Mouse (Mus musculus) spleen, adult 18-20 months (tissue): ENCODE measurements around the gene Mrps9.

ENCODE experiments used
- DNase-seq, 2 experiments: peaks; one replicate each; pipeline ENCODE4 v3.0.0; 2022; ENCODE audit warnings: mixed read lengths in 2 of 2

Mrps9 gene

DNA sequence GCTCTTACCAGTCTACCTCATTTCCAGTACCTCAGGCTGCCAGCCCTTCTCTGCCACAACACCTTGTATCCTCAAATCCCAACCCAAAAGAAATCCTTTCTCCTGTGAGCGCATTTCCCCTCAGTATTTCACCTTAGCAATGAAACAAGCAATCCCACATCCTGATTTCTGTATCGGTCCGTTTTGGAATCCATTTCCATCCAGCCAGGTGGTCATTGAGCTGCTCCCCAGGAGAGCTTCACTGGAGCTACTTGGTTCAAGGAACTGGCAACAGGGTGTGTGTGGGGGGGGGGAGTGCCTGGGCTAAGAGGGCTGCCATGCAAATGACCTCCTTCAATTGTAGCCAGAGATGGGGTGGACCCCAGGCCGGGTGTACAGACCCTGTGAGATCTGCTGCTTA is 56.1 kb downstream of the Mrps9 start:
- no peak for DNase-seq

DNA sequence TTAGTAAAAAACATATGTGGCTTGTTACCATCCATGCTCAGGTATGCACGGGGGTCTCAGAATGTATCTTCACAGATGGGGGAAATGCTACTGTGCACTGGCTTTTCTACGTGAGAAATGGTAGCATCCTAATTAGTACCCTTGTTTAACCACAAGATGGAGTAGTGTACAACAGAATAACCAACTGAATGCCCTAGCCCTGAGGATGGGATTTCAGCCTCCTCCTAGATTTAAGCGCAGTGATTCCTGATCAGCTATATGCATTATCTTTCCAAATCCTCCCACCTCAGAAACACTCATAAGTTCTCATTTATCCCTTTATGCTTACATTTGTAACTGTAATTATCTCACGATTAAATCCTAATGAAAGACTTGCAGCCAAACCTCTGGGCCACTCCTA is 64.0 kb downstream of the Mrps9 start:
- no peak for DNase-seq

DNA sequence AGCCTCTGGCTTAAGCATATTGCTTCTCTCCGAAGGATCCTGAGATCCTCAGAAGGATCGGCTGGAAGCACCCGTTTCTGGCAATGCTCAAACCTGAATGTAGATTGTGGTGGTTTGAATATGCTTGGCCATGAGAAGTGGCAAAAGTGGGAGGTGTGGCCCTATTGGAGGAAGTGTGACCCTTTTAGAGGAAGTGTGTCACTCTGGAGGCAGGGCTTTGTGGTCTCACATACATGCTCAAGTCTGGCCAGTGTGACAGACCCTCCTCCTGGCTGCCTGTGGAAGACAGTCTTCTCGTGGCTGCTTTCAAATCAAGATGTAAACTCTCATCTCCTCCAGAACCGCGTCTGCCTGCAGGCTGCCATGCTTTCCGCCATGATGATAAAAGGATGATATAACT is 65.7 kb downstream of the Mrps9 start:
- DNase-seq = no peak

DNA sequence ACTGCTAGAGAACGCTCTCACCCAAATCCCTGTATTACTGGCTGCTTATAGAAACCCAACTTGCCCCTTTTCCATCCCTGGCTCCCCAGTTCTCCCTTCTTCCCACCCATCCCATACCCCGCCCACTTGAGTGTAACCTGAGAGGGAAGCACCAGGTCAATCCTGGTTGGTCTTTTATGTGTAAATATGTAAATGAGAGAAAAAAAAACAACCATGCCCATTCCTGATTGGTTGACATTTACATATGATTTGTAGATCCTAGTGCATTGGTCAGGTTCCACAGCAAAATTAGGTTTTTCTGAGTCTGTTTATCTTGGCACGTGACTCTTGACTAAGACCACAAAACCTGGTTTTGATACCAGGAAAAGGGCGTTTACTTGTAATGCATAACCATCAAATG is 66.9 kb downstream of the Mrps9 start:
- DNase-seq = no peak

DNA sequence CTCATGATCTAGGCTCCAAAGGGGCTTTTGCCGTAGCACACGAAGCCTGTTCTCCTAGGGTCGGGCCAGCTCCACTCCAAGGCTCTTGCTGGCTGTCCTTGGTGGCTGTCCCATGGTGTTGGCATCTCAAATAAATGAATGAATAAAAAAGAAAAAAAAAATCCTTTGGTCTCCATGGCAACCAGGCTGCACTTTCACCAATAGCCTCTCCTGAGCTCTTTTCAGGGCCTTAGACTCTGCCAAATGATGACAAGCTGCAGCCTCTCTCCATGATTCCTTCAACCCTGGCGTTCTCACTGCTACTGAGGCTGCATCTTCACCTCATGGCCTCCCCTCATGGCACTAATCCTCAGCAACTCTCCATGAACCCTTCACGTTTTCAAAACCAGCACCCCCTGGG is 72.9 kb downstream of the Mrps9 start:
- DNase-seq = no peak

DNA sequence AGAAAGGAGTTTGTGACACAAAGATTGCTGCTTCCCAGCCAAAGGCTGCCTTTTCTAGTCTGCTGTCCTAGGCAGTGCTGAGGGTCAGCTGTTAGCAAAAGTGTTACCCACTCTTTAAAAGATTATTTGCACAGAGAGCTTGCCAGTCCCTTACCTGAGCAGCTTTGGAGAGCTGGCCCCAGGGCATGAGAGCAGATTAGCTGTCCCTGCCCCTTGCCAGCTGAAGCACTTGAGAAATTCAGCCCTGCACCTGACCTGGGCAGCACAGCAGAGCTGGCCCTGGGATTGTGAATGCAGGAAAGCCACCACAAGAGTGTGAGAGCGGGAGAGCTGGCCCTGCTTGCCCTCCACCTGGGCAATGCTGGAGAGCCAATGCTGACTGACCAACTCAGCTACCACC is 82.6 kb downstream of the Mrps9 start:
- no peak for DNase-seq

DNA sequence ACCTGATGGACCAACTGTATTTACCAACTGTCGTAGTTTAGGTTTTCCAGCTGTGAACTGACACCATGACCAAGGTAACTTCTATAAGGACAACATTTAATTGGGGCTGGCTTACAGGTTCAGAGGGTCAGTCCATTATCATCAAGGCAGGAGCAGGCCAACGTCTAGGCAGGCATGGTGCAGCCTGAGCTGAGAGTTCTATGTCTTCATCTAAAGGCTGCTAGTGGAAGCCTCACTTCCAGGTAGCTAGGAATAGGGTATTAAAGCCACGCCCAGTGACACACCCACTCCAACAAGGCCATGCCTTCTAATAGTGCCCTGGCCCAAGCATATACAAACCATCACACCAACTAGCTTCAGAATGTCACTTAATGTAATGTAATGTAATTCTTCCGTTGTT is 97.5 kb downstream of the Mrps9 start:
- no peak for DNase-seq

DNA sequence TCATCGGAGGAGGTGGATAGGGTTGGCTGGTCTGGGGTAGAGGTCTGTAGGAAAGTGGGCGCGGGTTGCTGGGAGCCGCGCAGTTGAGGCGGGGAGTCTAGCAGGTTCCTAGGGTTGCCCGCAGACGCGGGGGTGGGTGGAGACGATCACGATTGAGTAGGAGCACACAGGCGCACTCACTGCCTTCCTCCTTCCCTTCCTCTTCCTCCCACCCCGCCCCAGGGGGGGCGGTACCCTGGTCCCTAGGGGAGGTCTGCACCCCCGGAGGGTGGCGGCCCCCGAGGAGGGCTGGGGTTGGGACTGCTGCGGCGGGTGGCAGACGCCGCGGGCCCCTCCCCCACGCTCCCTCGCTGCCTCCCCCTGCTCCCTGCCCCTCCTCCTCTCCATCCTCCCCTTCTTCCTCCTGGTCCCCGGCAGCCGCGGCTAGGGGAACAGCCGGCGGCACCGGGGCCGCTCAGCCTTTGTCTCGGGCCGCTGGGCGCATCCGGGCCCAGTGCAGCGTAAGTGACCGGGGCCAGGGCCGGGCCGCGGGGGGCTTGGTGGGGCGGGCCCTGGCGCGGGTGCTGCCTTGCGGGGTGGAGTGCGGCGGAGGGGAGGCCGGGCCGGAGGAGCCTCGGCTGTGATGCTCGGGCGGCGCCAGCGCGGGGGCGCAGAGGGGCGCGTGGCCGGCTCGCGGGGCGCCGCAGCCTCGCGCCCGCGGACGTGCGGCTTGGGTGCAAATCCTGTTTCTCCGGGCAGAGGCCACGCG is 101.9 kb downstream of the Mrps9 start, which contains the start of gene Gpr45:
Gpr45 (plus strand) TSS at position 139 of the 748 bp plus-strand sequence.
- DNase-seq = peak; percentile 8 to 9

DNA sequence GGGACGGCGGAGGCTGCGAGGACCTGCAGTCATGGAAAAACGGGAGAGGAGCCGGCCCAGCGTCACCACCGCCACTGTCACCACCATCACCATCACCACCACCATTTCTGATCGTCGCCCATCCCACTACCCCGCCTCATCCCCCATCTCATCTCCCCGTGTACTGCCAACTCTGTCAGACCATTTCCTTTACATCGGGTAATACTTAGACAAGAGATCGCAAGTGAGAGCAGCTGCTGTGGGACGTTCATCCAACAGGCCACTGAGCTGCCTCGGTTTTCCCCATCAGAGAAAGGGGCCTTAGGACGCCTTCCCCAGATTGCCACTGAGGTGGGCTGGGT is 102.4 kb downstream of the Mrps9 start:
- DNase-seq = no peak
